Mouse (Mus musculus) mature B cell (primary cell): ENCODE results near the gene Shf.

ENCODE experiments used
- in situ Hi-C: fragments of 300-500 bp; cut with MboI; formaldehyde crosslinking; loops from 2 replicates; pipeline ENCODE4 v1.14.3; 2019

The Shf gene

DNA sequence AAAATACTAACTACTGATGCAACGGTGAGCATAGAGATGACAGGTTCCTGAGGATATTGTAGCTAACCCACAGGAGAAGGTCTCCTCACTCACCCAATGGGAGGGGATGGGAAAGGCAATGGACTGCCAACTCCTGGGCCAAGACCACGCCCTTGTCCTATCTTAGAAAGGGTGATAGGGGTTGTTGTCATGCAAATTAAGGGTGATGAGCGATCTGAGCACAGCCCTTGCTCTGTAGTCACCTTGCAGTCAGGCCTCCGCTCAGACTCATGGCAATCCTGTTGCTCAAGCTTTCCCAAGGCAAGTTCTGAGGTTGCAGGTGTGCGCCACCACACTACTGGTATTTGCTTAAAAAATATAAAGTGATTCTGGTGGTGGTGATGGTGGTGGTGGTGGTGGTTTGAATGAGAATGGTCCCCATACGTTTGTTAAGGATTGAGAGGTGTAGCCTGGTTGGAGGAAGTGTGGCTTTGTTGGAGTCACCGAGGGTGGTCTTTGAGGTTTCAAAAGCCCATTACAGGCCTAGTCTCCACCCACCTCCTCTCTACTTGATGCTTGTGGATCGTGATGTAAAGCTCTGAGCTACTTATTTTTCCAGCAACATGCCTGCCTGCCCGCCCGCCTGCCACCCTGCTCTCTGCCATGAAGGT, 1.3 kb upstream of the Shf start:
- in situ Hi-C loops, result no loop called here

GRCm38 (mm10) chr2:122368081-122368971, 636 bp downstream of the Shf start:
- in situ Hi-C loops, result no loop called here

- in situ Hi-C loops, result no loop called here
Observed at GRCm38 (mm10) chr2:122367701-122368080, 1.3 kb downstream of the Shf start.

GRCm38 (mm10) chr2:122367181-122367580, 1.8 kb downstream of the Shf start:
- in situ Hi-C loops, result no loop called here

- in situ Hi-C loops, result no loop called here
Observed at GRCm38 (mm10) chr2:122366706-122367105, 2.3 kb downstream of the Shf start.

GRCm38 (mm10) chr2:122366039-122366438, 2.9 kb downstream of the Shf start:
- in situ Hi-C loops, result no loop called here

DNA sequence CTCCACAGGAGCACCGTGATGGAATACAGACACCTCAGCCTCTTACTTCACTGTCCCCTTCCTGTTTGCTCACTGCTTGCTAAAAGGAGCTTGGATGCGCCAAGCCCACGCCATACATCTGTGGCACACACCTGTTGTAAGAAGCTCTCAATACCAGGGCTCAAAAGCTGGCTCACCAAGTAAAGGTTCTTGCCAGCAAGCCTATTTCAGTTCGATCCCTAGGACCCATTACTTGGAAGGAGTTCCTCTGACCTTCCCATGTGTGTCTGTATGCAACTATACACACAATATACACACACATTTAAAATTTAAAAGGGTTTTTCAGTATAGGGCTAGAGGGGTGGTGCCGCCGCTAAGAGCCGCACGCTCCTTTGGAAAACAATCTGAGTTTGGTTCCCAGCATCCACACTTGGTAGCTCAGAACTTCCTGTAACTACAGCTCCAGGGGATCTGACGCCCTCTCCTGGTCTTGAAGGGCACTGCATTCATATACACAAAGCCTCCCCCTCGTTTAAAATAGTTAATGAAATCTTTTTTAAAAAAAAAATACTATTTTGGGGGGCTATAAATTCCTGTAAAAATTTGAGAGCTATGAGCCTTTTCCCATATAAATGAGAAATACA, 3.6 kb downstream of the Shf start:
- in situ Hi-C loops, result no loop called here

DNA sequence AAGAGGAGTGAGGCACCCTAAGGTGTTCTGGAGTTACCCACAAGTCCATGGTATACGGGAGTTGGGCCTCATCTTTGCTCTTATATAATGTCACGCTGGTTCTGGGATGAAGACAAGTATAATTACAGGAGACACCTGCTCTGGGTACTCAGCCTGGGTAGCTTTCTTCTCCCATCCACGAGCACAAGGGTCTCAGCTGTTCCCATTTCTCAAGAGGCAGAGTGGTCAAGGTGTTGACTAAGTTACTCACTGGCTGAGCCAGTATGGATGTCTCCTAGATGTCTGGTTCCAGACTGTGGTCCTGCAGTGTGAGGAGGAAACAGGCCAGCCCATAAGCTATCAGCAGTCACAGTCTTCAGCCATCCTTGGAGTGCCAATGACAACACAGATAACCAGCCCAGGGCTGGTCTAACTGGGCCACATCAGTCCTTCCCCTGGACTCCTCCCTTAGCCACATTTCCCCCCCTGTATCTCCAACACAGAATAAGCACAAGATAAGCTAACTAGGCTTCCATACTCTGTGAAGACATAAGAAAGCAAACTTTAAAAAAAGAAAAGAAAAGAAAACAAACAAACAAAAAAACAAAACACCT, 4.5 kb downstream of the Shf start:
- in situ Hi-C loops, result no loop called here

DNA sequence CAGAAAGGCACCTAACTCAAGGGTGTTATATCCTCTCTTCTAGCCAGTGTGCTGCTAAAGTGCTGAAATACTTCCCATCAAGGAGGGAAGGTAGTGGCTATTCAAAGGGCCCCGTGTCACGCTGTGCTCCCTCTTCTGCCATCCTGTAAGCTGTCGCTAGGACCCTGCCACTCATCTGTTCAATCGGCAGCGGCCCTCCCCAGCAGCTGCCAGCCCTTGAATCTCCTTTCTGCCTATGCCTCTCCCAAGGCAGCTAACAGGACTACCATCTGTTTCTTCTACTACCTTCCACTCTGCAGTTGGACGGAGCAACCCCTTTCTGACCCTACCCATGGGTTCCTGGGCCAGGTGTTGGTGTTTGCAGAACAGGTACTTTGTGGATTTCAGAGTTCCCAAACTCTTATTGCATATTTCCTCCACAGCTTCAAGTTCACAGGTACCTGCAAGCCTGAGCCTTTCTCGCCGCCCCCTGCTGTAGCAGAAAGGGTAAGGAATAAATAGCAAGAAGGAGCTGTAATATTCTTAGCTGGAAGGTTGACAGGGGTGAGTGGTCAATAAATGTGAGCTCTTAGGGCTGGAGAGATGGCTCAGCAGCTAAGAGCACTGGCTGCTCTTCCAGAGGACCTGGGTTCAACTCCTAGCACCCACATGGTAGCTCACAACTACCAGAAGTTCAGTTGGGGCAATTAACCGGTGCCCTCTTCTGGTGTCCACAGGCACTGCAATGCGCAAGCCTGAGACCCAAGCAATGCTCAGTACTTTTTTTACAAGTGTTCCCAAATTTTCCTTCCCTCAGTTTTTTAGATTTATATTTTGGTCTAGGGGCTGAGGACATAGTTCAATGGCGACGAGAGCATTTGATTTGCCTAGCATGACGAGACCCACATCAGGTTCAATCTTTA, 6.1 kb downstream of the Shf start:
- in situ Hi-C loops, result no loop called here

- in situ Hi-C loops, result no loop called here
Observed at GRCm38 (mm10) chr2:122361868-122362621, 6.9 kb downstream of the Shf start.

DNA sequence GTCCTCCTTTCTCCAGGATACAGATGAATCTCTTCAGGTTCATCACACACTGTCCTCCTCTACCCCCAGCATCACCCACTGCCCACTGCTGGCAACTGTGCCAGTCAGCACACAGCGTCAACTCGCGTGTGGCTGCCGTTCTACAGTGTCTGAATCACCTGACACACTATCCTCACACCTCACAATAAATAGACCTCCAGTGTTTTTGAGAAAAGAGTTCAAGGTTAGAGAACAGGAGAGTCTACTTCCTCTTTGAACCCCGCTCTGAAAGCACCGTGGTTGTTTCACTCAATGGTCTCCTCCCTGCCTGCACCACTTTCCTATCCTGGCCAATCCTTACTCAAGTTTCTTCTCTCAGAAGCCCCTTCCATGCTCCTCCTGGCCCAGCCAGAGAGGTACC, 7.8 kb downstream of the Shf start:
- in situ Hi-C loops, result no loop called here

- in situ Hi-C loops, result no loop called here
Observed at GRCm38 (mm10) chr2:122360310-122360709, 8.7 kb downstream of the Shf start.

GRCm38 (mm10) chr2:122356187-122356586, 12.8 kb downstream of the Shf start:
- in situ Hi-C loops, result no loop called here

- in situ Hi-C loops, result no loop called here
Observed at GRCm38 (mm10) chr2:122355389-122355788, 13.6 kb downstream of the Shf start.

DNA sequence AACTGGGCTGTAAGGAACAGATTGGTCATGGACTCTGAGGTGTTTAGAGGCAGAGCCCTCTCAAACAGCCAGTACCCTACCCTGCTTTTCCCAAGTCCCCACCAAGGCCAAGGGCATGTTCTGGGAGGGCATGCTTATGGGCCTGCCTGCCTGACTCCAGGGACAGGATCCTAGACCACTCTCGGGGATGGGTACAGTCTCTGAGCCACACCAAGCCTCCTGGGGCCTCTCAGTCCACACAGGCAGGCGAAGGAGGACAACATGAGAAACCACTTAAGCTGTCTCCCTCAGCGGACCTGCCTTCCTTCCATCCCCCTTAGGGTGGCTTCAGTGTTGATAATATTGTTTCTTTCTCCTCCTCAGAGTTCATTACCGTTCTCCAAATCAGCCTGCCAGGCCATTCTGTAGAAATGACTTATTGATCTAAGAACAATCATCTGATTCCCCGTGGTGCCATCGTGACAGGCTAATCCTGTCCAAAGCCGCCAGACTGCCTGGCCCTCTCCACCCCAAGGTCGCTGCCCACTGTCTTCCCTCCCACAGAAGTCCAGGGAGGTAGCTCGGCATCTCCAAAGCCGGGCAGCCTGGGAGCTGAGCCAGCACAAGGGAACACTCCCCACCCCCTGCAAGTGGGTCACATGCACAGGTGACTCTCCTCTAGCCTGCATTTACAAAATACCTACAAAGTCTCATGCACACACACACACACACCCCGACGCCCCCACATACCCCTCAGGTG, 14.6 kb downstream of the Shf start:
- in situ Hi-C loops, result no loop called here

DNA sequence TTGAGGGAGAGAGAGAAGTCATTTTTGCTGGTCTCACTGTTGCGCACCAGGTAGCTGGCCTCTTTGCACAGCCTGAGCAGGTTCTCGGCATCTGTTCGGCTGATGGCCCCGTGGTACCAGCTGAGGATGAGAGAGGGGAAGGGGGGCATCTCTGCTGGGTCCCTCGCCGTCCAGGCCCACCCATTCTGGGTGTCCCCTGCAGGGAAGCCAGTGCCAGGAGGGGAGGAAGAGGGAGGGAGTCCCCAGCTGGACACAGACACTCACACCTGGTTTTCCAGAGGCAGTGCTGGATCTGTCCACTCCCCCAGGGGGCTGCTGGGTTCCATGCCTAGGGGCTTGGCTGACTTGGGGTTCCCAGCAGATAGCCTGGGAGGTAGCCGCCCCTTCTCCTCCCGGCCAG, 15.2 kb downstream of the Shf start:
- in situ Hi-C loops, result no loop called here

- in situ Hi-C loops, result no loop called here
Observed at GRCm38 (mm10) chr2:122352992-122353391, 16.0 kb downstream of the Shf start.

DNA sequence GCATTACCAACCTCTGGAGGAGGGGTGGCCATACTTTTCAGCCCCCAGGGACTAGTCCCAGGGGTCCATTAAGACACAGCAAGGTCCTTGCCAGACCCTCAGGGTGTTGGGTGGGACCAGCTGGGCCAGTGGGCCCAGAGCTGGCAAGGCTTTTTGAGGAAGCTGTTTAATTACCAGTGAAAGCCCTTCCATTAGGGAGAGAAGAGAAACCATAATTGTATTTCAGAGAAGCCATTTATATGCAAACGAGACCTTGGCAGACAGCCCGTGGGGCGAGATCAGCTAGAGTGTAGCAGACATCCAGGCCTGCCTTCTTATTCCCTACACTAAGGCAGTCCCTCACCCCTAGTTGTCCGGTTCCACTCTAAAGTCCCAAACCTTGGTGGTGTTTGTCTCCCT, 17.0 kb downstream of the Shf start:
- in situ Hi-C loops, result no loop called here

GRCm38 (mm10) chr2:122351156-122351930, 17.6 kb downstream of the Shf start:
- in situ Hi-C loops, result no loop called here
